Mouse (Mus musculus) kidney, postnatal 10 days (tissue): ENCODE results near the gene Sppl2b.

Source experiments
- DNase-seq: peaks from one replicate; pipeline ENCODE4 v3.0.0; 2021; ENCODE audit warnings: mixed read lengths

Gene Sppl2b

DNA sequence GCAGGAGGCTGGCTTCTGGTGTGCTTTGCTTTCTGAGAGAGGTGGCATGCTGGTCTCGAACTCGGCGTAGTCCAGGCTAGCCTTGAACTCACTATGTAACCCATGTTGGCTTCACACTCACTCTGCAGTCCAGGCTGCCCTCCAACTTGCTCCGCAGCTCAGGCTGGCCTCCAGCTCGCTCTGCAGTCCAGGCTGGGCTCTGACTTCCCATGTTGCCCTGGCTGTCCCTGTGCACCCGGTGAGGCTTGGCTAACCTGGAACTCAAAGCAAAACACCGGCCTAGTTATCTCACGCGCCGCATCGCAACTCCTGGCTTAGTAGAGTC, 636 bp downstream of the Sppl2b start:
- DNase-seq: no peak

DNA sequence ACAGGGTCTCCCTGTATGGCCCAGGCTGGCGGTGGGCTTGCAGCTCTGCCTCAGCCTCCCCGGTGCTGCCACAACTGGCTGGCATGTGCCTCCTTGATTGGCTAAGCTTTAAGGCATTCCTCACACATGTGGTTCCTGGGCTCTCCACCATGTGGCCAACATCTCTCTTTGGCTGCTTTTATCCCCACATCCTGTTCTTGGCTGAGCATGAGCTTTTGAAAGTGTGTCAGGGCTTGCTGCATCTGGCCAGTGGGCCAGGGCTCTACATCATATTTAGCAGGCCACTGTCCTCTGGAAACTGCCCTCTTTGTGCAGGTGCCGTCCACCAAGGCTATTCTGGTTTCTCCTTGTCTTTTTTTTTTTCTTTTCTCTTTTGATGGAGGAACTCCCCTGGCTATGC, 1.2 kb downstream of the Sppl2b start:
- DNase-seq: no peak

DNA sequence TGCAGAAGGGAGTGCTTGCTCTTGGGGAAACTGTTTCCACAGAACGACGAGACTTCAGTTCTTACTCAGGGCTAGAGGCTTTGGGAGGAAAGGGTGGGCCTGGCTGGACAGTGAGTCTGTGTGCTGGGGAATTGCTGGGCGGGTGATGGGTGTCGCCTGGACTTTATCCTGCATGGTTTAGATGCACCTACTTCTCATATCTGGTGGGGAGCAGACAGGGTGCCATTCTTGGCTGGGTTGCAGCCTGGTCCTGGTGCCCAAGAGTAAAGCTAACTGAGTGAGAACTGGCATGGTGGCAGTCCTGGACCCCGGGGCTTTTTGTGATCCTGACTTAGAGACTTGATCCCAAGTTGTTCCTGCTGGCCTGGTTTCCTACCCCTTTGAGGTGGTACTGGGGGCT, 1.8 kb downstream of the Sppl2b start:
- no peak for DNase-seq

DNA sequence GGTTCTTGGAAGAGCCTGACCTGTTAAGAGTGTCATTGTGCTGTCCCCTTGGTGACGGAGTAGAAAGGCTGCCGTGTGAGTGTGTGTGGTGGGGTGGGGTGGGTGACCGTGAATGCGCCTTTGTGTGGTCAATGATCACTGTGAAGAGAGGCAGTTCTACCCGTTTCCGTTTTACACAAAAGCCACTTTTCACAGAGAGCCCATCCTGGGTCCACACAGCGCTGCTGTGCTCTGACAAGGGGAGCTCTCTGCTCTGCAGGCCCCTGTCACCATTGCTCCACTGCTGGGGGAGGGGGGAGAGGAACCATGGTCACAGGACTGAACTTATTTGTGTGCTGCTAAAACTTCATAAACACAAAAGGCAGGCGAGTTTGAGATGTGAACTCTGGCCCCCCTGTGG, 2.3 kb downstream of the Sppl2b start:
- DNase-seq: no peak

DNA sequence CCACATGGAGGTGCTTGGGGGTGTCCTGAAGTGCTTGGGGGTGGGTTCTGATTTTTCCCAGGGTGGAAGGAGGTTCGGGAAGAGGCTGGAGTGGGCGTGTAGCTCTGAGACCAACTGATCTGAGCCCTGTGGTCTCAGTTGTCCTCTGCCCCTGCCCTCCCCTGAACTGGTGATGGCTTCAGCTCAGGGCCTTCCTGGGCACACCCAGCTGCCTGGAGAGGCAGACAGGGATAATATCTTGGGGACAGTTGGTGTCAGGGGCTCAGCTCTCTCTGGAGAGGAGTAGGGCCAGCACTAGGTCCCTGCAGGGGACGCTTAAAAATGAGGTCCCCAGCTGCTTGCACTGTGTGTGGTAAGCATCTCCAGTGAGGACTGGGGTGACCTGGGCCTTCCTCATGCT, 2.8 kb downstream of the Sppl2b start:
- DNase-seq: no peak

DNA sequence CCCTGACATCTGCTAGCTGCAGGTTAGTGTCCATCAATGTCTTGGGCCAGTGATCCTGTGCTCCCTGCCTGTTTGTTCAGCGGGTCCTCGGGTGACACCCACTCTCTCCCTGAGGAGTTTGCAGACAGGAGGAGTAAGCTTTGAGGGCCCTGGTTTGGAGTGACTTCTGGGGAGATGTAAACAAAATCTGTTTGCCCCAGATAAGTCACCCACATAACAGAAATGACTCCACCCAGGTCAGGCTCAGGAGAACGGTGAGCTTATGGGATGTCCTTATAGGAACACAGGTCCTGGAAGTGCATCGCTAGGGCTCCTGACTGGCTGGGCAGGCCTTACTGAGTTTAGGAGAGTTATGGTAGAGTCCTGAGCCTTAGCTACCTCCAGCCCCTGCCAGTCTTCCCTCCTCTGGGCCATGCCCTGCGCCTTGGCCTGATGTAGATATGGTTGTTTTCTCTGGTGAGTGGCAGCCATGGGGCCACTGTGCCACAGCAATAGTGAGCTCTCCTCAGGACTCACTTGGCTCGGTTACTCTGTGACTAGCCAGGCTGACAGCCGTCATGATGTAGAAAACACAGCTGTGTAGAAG, 3.4 kb downstream of the Sppl2b start:
- no peak for DNase-seq

DNA sequence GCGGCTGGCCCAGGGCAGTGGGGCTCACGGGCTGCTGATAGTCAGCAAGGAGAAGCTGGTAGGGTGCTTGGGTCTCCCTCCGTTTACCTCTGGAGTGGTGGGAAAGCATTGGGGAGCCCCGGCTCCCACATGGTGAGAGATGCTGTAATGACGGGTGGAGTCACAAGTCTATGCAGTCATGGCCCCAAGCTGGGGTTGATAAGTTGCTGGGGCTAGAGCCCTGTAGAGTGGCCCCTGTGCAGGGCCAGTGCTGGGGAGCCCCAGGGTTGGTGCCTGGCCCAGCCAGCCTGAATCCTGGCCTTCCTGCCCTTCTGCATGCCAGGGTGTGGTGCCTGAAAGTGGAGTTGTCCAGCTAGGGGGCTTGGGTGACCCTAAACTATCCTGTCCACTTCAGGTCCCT, 7.2 kb downstream of the Sppl2b start:
- DNase-seq: no peak

DNA sequence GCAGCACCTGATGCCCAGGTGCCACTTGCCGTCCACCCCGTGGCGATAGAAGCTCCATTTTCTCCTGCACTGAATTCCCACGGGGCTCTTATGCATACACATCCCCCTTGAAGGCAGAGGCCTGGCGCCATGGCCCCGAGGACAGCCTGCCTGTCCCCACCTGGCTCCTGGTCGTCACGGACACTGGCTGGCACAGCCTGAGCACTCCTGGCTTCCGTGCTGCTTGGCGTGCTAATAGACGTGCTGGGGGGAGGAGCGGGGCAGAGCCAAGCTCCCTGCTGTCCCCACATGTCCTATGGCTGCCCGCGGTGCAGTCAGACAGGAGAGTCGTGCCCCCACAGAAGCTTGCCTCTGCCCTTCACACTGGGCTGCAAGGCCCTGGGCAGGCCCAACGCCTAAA, 9.4 kb downstream of the Sppl2b start:
- DNase-seq: no peak

DNA sequence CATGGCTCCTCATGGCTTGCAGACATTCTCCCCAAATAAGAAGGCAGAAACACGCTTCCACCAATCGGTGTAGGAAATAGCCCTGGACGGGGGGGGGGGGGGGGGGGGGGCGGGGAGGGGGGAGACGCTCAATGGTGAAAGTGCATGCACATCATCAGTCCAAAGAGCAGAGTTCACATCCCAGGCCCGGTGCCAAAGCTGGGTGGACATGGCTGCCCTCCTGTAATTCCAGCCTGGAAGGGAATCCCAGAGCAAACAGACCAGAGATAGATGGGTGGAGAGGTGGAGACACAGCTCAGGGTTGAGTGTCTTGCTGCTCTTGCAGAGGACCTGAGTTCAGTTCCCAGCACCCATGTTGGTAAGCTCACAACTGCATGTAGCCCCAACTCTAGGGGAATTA, 15.9 kb downstream of the Sppl2b start:
- DNase-seq: peak; percentile 75

DNA sequence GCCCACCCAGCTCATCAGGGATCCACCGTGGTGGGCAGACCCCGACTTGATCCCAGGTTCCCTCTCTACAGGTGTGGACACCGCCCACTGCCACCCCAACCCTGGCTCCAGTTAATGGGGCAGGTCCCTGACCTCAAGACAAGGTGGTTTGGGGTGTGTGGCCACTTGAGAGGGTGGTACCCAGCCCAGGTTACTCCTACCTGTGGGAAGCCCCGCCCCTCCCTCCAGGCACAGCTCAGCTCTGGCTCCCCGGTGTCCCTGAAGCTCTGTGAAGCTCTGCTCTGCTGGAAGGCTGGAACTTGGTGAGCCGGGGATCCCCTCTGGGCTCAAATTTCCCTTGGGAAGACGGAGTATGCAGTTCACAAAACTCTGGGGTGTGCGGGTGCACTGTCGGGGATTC, 16.5 kb downstream of the Sppl2b start, which contains the start of gene Tmprss9:
Gene Tmprss9 (plus strand): TSS at position 268 of the 400 bp plus-strand sequence.
- DNase-seq: peak; percentile 50

DNA sequence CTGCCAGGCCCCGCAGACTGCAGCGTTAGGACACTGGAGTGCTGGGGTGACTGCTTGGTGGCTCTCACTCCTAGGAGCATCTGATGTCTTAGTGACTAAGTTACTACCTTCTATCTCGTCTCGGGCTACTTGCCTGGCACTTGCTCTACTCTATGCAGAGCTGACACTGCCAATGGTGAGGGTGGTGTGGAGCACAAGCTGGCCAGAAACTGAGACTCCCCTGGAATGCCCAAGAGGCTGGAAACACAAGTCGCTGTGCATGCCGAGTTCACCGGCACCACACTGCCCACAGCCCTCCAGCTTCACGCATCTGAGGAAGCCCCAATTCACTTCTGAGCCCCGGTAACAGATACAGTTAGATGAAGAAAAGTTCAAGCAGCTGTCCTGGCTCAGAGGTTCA, 19.0 kb downstream of the Sppl2b start:
- no peak for DNase-seq

DNA sequence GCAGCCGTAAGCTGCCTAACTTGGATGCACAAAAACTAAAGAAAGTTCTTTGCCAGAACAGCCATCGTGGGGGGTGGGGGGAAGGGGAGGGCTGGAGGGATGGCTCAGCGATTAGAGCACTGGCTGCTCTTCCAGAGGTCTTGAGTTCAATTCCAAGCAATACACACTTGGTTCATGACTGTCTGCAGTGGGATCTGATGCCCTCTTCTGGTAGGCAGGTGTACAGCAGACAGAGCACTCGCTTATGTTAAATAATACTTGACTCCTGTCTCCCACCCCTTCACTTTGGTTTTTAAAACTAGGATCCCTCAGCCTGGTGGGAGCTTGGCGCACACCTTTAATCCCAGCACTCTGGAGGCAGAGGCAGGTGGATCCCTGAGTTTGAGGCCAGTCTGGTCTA, 21.0 kb downstream of the Sppl2b start:
- DNase-seq: peak; percentile 76

DNA sequence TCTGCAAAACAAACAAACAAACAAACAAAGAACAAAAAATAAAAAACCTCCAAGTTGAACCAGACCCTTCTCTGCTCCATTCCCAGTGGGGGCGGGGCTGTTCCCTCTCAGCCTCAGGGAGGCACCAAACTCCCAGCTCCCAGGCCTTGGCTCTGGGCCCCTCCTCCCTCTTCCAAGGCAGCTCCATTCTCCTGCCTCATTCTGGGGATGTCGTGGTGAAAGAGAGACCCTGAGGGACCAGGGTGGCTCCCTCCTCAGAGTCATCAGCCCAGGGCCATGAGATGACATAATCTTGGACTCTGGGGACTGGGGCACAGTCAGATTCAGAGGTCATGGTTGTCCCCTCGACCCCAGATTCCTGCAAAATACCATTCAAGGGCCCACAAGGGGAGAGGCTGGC, 21.5 kb downstream of the Sppl2b start:
- DNase-seq: no peak

DNA sequence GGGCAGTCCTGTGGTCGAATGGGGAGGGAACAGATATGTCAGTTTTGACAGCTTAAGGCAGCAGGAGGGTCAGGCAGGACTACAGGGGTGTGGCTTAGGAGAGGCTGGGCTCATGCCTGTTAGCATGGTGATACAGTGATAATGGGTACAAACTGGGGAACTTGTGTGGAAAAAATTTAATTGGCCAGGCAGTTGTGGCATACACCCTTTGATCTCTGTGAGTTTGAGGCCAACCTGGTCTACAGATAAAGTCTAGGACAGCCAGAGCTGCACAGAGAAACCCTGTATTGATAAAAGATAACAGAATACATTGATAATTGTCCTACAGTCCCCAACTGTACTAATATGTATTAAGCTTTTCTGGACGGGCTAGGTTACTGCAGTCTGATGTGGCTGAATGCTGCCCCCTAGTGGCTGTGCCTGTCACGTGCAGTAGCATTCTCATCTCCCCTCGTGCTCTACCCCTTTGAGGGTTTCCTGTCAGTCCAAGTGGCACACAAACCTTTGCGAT, 25.1 kb downstream of the Sppl2b start:
- DNase-seq: peak; percentile 80

DNA sequence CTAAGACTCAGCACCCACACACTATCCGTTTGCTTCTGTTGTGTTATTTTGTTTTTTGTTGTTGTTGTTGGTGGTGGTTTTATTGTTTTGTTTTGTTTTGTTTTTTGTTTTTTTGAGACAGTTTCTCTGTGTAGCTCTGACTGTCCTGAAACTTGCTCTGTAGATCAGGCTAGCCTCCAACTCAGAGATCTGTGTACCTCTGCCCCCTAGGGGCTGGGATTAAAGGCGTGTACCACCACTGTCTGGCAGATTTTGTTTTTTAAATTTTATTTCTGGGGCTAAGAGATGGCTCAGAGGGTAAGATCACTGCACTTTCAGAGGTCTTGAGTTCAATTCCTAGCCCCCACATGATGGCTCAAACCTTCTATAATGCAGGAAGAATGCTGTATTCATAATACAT, 25.8 kb downstream of the Sppl2b start:
- DNase-seq: no peak

DNA sequence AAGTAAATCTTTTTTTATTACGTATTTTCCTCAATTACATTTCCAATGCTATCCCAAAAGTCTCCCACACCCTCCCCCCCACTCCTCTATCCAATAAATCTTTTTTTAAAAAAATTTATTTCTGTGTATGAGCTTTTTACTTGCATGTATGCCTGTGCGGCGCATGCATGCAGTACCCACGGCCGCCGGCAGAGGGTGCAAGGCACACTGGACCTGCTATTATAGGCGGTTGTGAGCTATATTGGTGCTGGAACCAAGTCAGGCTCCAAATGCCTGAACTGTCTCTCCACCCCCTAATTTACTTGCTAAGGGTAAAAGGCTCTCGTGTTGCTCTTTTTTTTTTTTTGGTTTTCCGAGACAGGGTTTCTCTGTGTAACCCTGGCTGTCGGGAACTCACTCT, 26.2 kb downstream of the Sppl2b start:
- DNase-seq: peak; percentile 86

DNA sequence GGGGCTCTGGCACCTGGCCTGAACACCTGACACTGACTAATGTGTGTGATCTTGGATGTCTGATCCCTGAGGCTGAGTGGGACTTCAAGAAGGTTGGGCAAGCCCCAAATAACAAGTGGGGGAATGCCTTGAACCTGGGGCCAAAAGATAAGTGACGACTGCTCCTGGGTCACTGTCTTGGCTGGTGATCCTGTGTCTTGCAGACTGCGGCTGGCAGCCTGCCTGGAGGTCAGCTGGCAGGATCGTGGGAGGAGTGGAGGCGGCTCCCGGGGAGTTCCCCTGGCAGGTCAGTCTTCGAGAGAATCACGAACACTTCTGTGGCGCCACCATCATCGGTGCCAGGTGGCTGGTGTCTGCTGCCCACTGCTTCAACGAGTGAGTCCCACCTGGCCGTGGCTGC, 32.1 kb downstream of the Sppl2b start:
- peak; percentile 81 for DNase-seq

DNA sequence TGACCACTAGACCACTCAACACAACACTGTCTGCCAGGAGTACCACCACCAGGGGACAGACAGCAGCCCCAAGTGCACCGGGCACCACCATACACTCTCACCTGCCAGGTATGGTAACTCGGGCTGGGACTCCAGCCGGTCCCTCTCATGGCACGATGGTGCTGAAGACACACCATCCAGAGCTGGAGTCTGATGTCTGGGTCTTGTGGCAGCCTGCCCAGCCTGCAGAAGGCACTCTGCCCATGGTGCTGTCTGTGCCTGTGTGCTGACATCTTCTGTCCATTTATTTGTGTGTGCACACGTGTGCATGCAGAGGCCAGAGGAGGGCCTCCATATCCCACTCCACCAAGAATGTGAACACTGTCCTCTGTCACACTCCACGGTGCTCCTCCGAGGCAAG, 40.0 kb downstream of the Sppl2b start:
- no peak for DNase-seq

DNA sequence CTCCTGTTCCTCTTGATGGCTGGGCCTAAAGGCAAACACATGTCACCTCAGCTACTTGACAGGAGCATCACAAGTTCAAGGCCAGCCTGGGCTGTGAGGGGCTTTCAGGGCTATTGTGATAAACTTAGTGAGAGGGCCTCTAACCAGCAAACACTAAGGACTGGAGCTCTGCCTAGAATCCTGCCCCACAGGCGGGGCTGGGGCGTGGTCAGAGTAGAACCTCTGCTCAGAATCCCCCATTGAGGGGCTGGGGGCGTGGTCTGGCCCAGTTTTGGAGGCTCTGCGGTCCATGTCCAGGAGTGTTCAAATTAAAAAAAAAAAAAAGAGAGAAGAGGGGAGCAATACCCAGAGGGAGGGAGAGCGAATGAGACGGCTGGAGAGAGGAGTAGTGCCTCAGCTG, 40.6 kb downstream of the Sppl2b start:
- DNase-seq: no peak

DNA sequence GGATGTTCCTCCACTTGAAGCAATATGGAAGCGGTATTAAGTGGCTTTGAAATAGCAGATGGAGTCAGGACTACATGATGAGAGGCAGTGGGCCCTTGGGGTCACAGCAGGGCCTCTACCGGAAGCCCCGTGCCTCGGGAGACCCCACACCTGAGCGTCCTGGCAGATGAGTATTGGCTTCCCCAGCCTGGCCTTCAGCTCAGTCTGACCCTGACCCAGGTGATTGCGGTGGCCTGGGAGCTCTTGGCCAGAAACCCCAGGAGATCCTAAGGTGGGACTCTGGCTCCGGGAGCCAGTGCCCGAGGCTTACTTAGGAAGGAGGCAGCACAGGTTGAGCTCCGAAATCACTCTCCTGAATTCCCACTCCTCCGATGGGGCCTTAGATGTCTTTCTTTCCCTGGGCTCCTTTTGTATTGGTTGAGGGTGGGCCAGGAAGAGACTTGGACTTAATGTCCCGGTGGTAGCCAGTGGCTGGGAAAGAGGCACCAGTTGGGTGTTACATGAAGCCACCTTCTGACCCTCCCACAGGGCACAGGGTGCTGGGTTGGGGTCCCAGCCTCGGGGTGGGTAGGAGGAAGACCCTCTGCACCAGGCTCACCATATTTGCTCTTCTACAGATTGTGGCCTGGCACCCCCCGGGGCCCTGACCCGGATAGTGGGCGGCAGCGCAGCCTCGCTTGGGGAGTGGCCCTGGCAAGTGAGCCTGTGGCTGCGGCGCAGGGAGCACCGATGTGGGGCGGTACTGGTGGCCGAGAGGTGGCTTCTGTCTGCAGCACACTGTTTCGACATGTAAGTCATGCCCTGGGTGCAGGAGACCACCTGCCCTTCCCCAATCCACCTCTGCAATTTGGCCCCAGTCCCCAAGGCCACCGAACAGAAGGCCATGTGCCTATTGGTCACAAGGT, 41.8 kb downstream of the Sppl2b start:
- no peak for DNase-seq

DNA sequence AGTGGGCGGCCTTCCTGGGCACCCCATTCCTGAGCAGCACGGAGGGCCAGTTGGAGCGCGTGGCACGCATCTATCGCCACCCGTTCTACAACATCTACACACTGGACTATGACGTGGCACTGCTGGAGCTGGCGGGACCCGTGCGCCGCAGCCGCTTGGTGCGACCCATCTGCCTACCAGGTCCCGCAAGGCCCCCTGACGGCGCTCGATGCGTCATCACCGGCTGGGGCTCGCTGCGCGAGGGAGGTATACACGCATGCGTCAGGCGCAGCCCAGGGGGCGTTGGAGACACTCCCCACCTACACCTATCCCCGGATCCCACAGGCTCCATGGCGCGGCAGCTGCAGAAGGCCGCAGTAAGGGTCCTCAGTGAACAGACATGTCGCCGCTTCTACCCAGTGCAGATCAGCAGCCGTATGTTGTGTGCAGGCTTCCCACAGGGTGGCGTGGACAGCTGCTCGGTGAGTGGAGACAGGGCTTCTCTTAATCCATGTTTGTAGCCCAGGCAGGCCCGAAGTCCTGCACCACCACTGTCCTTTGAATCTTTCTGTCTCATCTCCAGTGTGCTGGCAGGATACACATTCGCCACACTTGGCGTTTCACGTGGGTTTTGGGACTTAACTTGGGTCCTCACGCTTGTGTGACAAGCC, 42.9 kb downstream of the Sppl2b start:
- DNase-seq: no peak

DNA sequence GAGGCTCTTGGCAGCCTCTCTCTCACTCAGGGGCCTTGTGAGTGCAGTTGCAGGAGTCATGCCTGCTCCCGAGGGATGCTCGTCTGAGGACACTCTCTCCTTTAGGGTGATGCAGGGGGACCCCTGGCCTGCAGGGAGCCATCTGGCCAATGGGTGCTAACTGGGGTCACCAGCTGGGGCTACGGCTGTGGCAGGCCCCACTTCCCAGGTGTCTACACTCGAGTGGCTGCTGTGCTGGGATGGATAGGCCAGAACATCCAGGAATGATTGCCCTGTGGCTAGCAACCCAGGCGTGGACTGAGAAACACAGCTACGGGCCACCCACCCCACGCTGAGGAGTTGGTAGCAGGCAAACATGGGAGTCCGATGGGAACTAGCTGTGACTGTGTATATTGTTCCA, 44.0 kb downstream of the Sppl2b start:
- DNase-seq: no peak

DNA sequence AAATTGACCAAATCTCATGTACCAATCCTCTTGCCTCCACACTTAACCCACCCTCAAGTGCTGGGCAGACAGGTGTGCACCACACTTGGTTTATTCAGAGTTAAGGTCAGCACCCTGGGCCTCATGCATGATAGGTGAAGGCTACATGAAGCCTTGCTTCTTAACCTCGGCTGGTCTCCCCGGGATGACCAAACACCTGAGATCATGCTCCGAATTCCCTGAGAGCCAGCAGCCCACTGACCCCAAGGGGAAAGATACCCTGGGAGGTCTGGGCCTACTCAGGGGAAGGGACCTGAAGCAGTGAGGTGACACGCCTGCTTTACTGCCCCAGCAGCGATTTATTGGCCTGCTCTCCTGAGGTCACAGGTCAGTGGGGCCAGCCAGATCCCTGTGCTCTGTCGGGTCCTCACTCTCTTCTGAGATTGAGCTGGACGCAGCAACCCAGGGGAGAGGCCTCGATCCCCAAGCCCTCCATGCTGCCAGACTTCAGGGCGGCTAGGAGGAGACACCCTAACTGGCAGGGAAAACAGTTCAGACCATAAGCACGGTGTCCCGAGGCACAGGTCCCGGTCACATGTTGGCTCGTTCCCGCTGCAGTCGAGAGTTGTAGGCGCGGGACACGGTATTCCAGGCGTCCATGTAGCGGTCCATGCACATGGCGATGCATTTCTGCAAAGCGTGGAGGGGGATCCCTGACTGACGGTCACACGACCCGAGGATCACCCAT, 44.7 kb downstream of the Sppl2b start:
- DNase-seq: no peak
